Mouse (Mus musculus) heart, postnatal 0 days (tissue): ENCODE measurements around the gene Borcs7. TPM values are rescaled to one million over a fixed set of nuclear protein-coding genes. Genes with fewer than 3 reads are reported as not detected.

Source experiments
- ATAC-seq: fragments of 200-750 bp; cut with Nextera tagmentation; 2 replicates; pipeline ENCODE4 v1.8.0; 2017; ENCODE audit warnings: low read depth, moderate number of reproducible peaks, moderate library complexity; ENCODE audit not compliant: insufficient read depth
- DNase-seq: peaks from one replicate; pipeline ENCODE4 v3.0.0-alpha.2; 2016; ENCODE audit warnings: low spot score
- H3K27ac ChIP-seq: fragments of 300-500 bp; sonication (generic); 2 replicates; pipeline ENCODE4 v1.5.1; 2014; ENCODE audit warnings: low read depth, mild to moderate bottlenecking
- H3K27me3 ChIP-seq: fragments of 300-500 bp; sonication (generic); 2 replicates; pipeline ENCODE4 v1.6.1; 2014; ENCODE audit warnings: low read length, mixed read lengths; ENCODE audit not compliant: control insufficient read depth, insufficient read depth
- H3K36me3 ChIP-seq: fragments of 300-500 bp; sonication (generic); replicated peaks from 2 replicates; pipeline ENCODE4 v1.6.1; 2014; ENCODE audit warnings: low read length, mixed read lengths; ENCODE audit not compliant: control insufficient read depth, insufficient read depth
- H3K4me1 ChIP-seq: fragments of 300-500 bp; sonication (generic); 2 replicates; pipeline ENCODE4 v1.6.1; 2014; ENCODE audit warnings: antibody characterized with exemption; ENCODE audit not compliant: control insufficient read depth, insufficient read depth
- H3K4me2 ChIP-seq: fragments of 300-500 bp; sonication (generic); 2 replicates; pipeline ENCODE4 v1.6.1; 2014; ENCODE audit warnings: low read depth, mild to moderate bottlenecking, low read length, moderate library complexity
- H3K4me3 ChIP-seq: fragments of 300-500 bp; sonication (generic); 2 replicates; pipeline ENCODE4 v1.5.1; 2014; ENCODE audit warnings: low read depth, low read length
- H3K9ac ChIP-seq: fragments of 300-500 bp; sonication (generic); replicated peaks from 2 replicates; pipeline ENCODE4 v1.6.1; 2014; ENCODE audit warnings: low read depth, low read length, mixed read lengths
- H3K9me3 ChIP-seq: fragments of 300-500 bp; sonication (generic); replicated peaks from 2 replicates; pipeline ENCODE4 v1.6.1; 2016; ENCODE audit warnings: low read length; ENCODE audit not compliant: control insufficient read depth
- CTCF ChIP-seq: IDR thresholded peaks from 2 replicates; pipeline ENCODE4 v1.5.1; 2016; ENCODE audit warnings: antibody characterized with exemption, control low read depth, low read depth
- EP300 ChIP-seq: IDR thresholded peaks from 2 replicates; pipeline ENCODE4 v1.6.1; 2016; ENCODE audit warnings: antibody characterized with exemption, low read depth
- WGBS: fragments of 180-500 bp; shearing (Covaris S2); extraction: QIAGEN DNeasy Blood & Tissue Kit; methylation state at CpG from one replicate; pipeline ENCODE4 v1.1.7; 2014; 5-methylcytosine and 5-hydroxymethylcytosine counted together
- polyA plus RNA-seq: library from polyadenylated mRNA; unstranded; fragments of >200 nt; fragmentation: Nextera tagmentation; extraction: Ambion mirVana; gene quantifications from 2 replicates; pipeline ENCODE4 v1.2.1, GENCODE M21; 2015
- total RNA-seq: library from RNA; depleted of rRNA; stranded (reverse); fragments of >200 nt; gene quantifications from 2 replicates; pipeline ENCODE4 v1.2.3, GENCODE M21; 2014; ENCODE audit warnings: low replicate concordance

The Borcs7 gene
- total and polyA plus RNA-seq, 2 experiments from 2014 or later: 9.0 to 22.2 TPM

- no peaks in the 10 kb centered on the region for H3K9me3 ChIP-seq
- ATAC-seq: no peak
- peak; percentile 40 for TF ChIP-seq CTCF
- no peak for TF ChIP-seq EP300
- DNase-seq: no peak
- H3K27me3 ChIP-seq: no peaks in the 10 kb centered on the region
- WGBS: 89% methylated on average over 3 of the region's 3 CpGs
- no peak overlapping the region for H3K9ac ChIP-seq
- no peak overlapping the region for H3K4me2 ChIP-seq
- no peaks in the 10 kb centered on the region for H3K4me1 ChIP-seq
- peaks cover 44% of the 10 kb centered on the region for H3K36me3 ChIP-seq
- H3K4me3 ChIP-seq: no peak overlapping the region
- H3K27ac ChIP-seq: no peak overlapping the region
These were observed 32.2 kb upstream of the Borcs7 start for GRCm38 (mm10) chr19:46657339-46658020.

- no peak overlapping the region for H3K9ac ChIP-seq
- H3K9me3 ChIP-seq: no peaks in the 10 kb centered on the region
- no peaks in the 10 kb centered on the region for H3K4me1 ChIP-seq
- H3K27ac ChIP-seq: no peak overlapping the region
- no peaks in the 10 kb centered on the region for H3K27me3 ChIP-seq
- TF ChIP-seq EP300: no peak
- no peak for TF ChIP-seq CTCF
- ATAC-seq (no peak), DNase-seq (no peak)
- 99% methylated on average over 7 of the region's 7 CpGs for WGBS
- H3K4me2 ChIP-seq: no peak overlapping the region
- peaks cover 38% of the 10 kb centered on the region for H3K36me3 ChIP-seq
- no peak overlapping the region for H3K4me3 ChIP-seq
These were observed 31.4 kb upstream of the Borcs7 start for GRCm38 (mm10) chr19:46658348-46658747.

- H3K27me3 ChIP-seq: no peaks in the 10 kb centered on the region
- DNase-seq (no peak), ATAC-seq (no peak)
- peaks cover 33% of the 10 kb centered on the region for H3K36me3 ChIP-seq
- H3K27ac ChIP-seq: no peak overlapping the region
- no peak overlapping the region for H3K9ac ChIP-seq
- WGBS: 41% methylated on average over 9 of the region's 9 CpGs
- H3K4me1 ChIP-seq: no peaks in the 10 kb centered on the region
- H3K4me2 ChIP-seq: no peak overlapping the region
- TF ChIP-seq CTCF: no peak
- no peak for TF ChIP-seq EP300
- H3K4me3 ChIP-seq: no peak overlapping the region
- no peaks in the 10 kb centered on the region for H3K9me3 ChIP-seq
These were observed 30.9 kb upstream of the Borcs7 start for GRCm38 (mm10) chr19:46658851-46659250.

- no peaks in the 10 kb centered on the region for H3K27me3 ChIP-seq
- no peak overlapping the region for H3K9ac ChIP-seq
- DNase-seq (no peak), ATAC-seq (no peak)
- no peak for TF ChIP-seq CTCF
- TF ChIP-seq EP300: no peak
- H3K4me1 ChIP-seq: peaks cover 4% of the 10 kb centered on the region; the same call in 1 of the 2 replicates
- 49% methylated on average over 4 of the region's 4 CpGs for WGBS
- H3K4me2 ChIP-seq: no peak overlapping the region
- H3K36me3 ChIP-seq: peaks cover 6% of the 10 kb centered on the region
- no peak overlapping the region for H3K27ac ChIP-seq
- no peaks in the 10 kb centered on the region for H3K9me3 ChIP-seq
- no peak overlapping the region for H3K4me3 ChIP-seq
These were observed 28.2 kb upstream of the Borcs7 start for GRCm38 (mm10) chr19:46661511-46661910.

- ATAC-seq (no peak), DNase-seq (no peak)
- no peak overlapping the region for H3K4me3 ChIP-seq
- no peak overlapping the region for H3K9ac ChIP-seq
- peaks cover 4% of the 10 kb centered on the region; the same call in 1 of the 2 replicates for H3K4me1 ChIP-seq
- no peak overlapping the region for H3K27ac ChIP-seq
- H3K9me3 ChIP-seq: no peaks in the 10 kb centered on the region
- 66% methylated on average over 8 of the region's 8 CpGs for WGBS
- H3K4me2 ChIP-seq: no peak overlapping the region
- no peaks in the 10 kb centered on the region for H3K36me3 ChIP-seq
- no peak for TF ChIP-seq CTCF
- TF ChIP-seq EP300: no peak
- no peaks in the 10 kb centered on the region for H3K27me3 ChIP-seq
These were observed 27.5 kb upstream of the Borcs7 start for GRCm38 (mm10) chr19:46662214-46662613.

DNA sequence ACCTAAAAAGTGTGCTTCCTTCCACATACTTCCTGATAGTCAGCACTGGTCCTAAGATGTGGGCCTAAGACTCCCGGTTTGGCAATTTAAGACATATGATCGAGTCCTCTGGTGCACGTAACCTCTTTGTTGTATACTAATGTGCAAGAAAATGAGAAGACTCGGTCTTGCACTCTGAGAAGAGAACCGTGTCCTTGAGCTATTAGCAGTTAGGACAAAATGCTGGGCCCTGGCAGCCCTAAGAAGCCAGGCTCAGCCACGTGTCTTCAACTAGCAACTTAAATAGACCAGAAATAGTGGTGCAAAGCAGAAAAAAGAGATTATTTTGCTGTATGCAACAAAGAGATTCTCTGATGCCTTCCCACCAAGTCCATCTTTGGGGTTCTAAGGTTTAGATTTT, 26.9 kb upstream of the Borcs7 start:
- no peak for DNase-seq
- no peak for ATAC-seq
- no peaks in the 10 kb centered on the region for H3K27me3 ChIP-seq
- no peaks in the 10 kb centered on the region for H3K9me3 ChIP-seq
- peaks cover 4% of the 10 kb centered on the region; the same call in 1 of the 2 replicates for H3K4me1 ChIP-seq
- no peak overlapping the region for H3K9ac ChIP-seq
- no peaks in the 10 kb centered on the region for H3K36me3 ChIP-seq
- WGBS: 76% methylated on average over 6 of the region's 6 CpGs
- H3K27ac ChIP-seq: no peak overlapping the region
- TF ChIP-seq CTCF (no peak), EP300 (no peak)
- H3K4me2 ChIP-seq: no peak overlapping the region
- H3K4me3 ChIP-seq: no peak overlapping the region
